Mouse (Mus musculus) gastrocnemius, adult 2 months (tissue): ENCODE data around the gene Efcc1. TPM values are rescaled to one million over a fixed set of nuclear protein-coding genes. Genes with fewer than 3 reads are reported as not detected.

ENCODE experiments used
- DNase-seq: peaks from one replicate; pipeline ENCODE4 v3.0.0; 2022
- H3K27ac ChIP-seq: fragments of 200-600 bp; 2 replicates; pipeline ENCODE4 v1.8.1; 2022; ENCODE audit warnings: mild to moderate bottlenecking
- H3K4me3 ChIP-seq: fragments of 200-600 bp; 2 replicates; pipeline ENCODE4 v1.8.1; 2022; ENCODE audit warnings: mild to moderate bottlenecking, moderate library complexity
- CTCF ChIP-seq: fragments of 200-600 bp; IDR thresholded peaks from 2 replicates; pipeline ENCODE4 v1.8.1; 2022; ENCODE audit warnings: antibody characterized with exemption, mild to moderate bottlenecking, moderate library complexity
- intact Hi-C: fragments of 180-260 bp; cut with DNase I; formaldehyde crosslinking; loops from one replicate; pipeline ENCODE4 v1.15.1; 2025
- total RNA-seq, 2 experiments: library from RNA; stranded (reverse); gene quantifications; 2 replicates each; pipeline ENCODE4 v1.2.3; 2021

Gene Efcc1
- total RNA-seq, 2 experiments from 2014 or later, result 0.70 to 0.82 TPM

DNA sequence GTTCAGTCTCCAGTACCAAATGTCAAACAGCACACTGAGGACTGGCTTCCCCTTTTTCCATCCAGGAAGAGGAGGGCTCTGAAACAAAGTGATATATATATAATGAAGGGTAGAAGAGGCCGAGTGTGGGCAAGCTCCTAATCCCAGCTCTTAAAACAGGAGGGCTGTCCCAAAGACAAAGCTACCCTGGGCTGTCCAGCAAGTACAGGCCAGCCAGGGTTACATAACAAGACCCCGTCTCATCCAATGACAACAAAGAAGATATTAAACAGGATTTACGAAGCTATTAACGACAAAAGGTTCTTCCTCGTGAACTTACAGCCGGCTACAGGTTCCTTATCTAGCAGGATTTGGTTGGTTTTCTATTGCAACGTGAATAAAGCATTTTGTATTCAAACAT is 74.2 kb downstream of the Efcc1 start:
- TF ChIP-seq CTCF, result no peak
- intact Hi-C loops, result no loop called here
- DNase-seq, result no peak
- no peak overlapping the region for H3K27ac ChIP-seq
- no peak overlapping the region for H3K4me3 ChIP-seq

DNA sequence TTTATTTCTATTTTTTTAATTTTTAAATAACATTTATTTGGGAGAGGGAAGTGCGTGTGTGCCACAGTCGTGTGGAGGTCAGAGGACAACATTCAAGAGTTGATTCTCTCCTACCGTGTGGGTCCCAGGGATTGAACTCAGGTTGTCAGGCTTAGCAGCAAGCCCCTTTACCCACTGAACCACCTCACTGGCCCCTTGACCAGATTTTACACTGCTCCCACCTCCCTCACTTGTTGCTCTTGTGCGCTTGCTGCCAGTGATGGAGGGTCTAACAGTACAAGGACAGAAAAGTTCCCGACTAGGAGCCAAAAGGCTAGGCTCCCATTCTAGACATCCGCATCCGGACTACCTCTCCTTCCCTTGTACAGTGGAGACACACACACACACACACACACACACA is 74.8 kb downstream of the Efcc1 start:
- H3K4me3 ChIP-seq, result no peak overlapping the region
- DNase-seq, result no peak
- no peak overlapping the region for H3K27ac ChIP-seq
- intact Hi-C loops, result no loop called here
- TF ChIP-seq CTCF, result no peak

Other genes with a start within 250 kb of the Efcc1 start
- 1 to 10 TPM in 1 of 2 experiments, under 1 TPM in 1; 0.69 to 1.3 TPM for gene Arhgap25, start 197.6 kb upstream of the Efcc1 start, total RNA-seq
- 1 to 10 TPM; 2.1 to 2.7 TPM for gene Prokr1, start 140.1 kb upstream of the Efcc1 start, total RNA-seq
- gene Aplf, start 58.7 kb upstream of the Efcc1 start, total RNA-seq, result 1 to 10 TPM; 2.0 to 2.7 TPM
- not detected for gene Gp9, start 47.2 kb downstream of the Efcc1 start, total RNA-seq
- 1 to 10 TPM; 3.9 to 4.9 TPM for gene Rab43, start 81.3 kb downstream of the Efcc1 start, total RNA-seq
- 1 to 10 TPM in 1 of 2 experiments, under 1 TPM in 1; 0.45 to 1.7 TPM for gene Gm45140, start 104.9 kb downstream of the Efcc1 start, total RNA-seq
- 10 to 100 TPM; 17.7 to 21.1 TPM for gene Isy1, start 107.9 kb downstream of the Efcc1 start, total RNA-seq
- gene Cnbp, start 120.2 kb downstream of the Efcc1 start, total RNA-seq, result 100 to 1,000 TPM; 475 to 511 TPM
- gene Copg1, start 156.9 kb downstream of the Efcc1 start, total RNA-seq, result 10 to 100 TPM; 29.2 to 34.4 TPM
- 1 to 10 TPM; 5.9 to 6.4 TPM for gene Hmces, start 183.1 kb downstream of the Efcc1 start, total RNA-seq